Mouse (Mus musculus): ENCODE measurements around the gene Bcl9l. TPM values are rescaled to one million over a fixed set of nuclear protein-coding genes. Genes with fewer than 3 reads are reported as not detected.
A peak's percentile ranks its signal among the peaks of the same experiment; 100 is the strongest.

The Bcl9l gene
- polyA plus RNA-seq, 1 experiment from 2014 or later, result 21.8 TPM

- Histone ChIP-seq H3K27ac (replicated peaks) (peak overlapping the region; percentile 98), H3K4me2 (replicated peaks) (peak overlapping the region; percentile 86), H3K4me3 (replicated peaks) (peak overlapping the region; percentile 47), H3K4me1 (peaks cover 80% of the 10 kb centered on the region), H3K27me3 (no peaks in the 10 kb centered on the region), H3K36me3 (peaks cover 22% of the 10 kb centered on the region), H3K9ac (peak overlapping the region; percentile 7), H3K9me3 (replicated peaks) (no peaks in the 10 kb centered on the region)
- peak; percentile 11; the same call in 1 of the 2 replicates for ATAC-seq (ENCODE audit: insufficient number of reproducible peaks, low FRiP score, low TSS enrichment, low read depth)
- WGBS, result 5% methylated on average over 20 of the region's 20 CpGs
Observed at GRCm38 (mm10) chr9:44499356-44500162, 16.9 kb downstream of the Bcl9l start.

- peaks cover 28% of the 10 kb centered on the region for H3K36me3 ChIP-seq
Observed at GRCm38 (mm10) chr9:44500163-44500533, 17.5 kb downstream of the Bcl9l start.

GRCm38 (mm10) chr9:44500638-44501175 is 18.1 kb downstream of the Bcl9l start:
- H3K27me3 ChIP-seq, result no peaks in the 10 kb centered on the region
- peaks cover 78% of the 10 kb centered on the region for H3K4me1 ChIP-seq
- peak overlapping the region; percentile 98 for H3K27ac ChIP-seq (replicated peaks)
- peaks cover 33% of the 10 kb centered on the region for H3K36me3 ChIP-seq
- H3K4me3 ChIP-seq (replicated peaks), result peak overlapping the region; percentile 47
- peak overlapping the region; percentile 86 for H3K4me2 ChIP-seq (replicated peaks)
- no peak for ATAC-seq (ENCODE audit: insufficient number of reproducible peaks, low FRiP score, low TSS enrichment, low read depth)
- WGBS, result 22% methylated on average over 8 of the region's 8 CpGs
- no peaks in the 10 kb centered on the region for H3K9me3 ChIP-seq (replicated peaks)
- H3K9ac ChIP-seq, result 0 out of 2 replicates have a peak overlapping the region, but pooled peaks have one; percentile 0

More at GRCm38 (mm10) chr9:44500163-44500533, 17.5 kb downstream of the Bcl9l start:
- Histone ChIP-seq H3K4me1 (peaks cover 80% of the 10 kb centered on the region), H3K9ac (0 out of 2 replicates have a peak overlapping the region, but pooled peaks have one; percentile 0), H3K4me3 (replicated peaks) (peak overlapping the region; percentile 47), H3K4me2 (replicated peaks) (peak overlapping the region; percentile 86), H3K27me3 (no peaks in the 10 kb centered on the region), H3K9me3 (replicated peaks) (no peaks in the 10 kb centered on the region), H3K27ac (replicated peaks) (peak overlapping the region; percentile 98)
- ATAC-seq (ENCODE audit: insufficient number of reproducible peaks, low FRiP score, low TSS enrichment, low read depth), result no peak
- WGBS, result 24% methylated on average over 5 of the region's 5 CpGs

GRCm38 (mm10) chr9:44501206-44501879 is 18.7 kb downstream of the Bcl9l start:
- WGBS, result 21% methylated on average over 10 of the region's 10 CpGs
- Histone ChIP-seq H3K36me3 (peaks cover 40% of the 10 kb centered on the region), H3K4me3 (replicated peaks) (peak overlapping the region; percentile 47), H3K27me3 (no peaks in the 10 kb centered on the region), H3K4me1 (peaks cover 75% of the 10 kb centered on the region), H3K9me3 (replicated peaks) (no peaks in the 10 kb centered on the region), H3K9ac (0 out of 2 replicates have a peak overlapping the region, but pooled peaks have one; percentile 4), H3K27ac (replicated peaks) (peak overlapping the region; percentile 98), H3K4me2 (replicated peaks) (peak overlapping the region; percentile 86)
- ATAC-seq (ENCODE audit: insufficient number of reproducible peaks, low FRiP score, low TSS enrichment, low read depth), result peak; percentile 20; the same call in 1 of the 2 replicates

GRCm38 (mm10) chr9:44502006-44502405 is 19.4 kb downstream of the Bcl9l start:
- Histone ChIP-seq H3K9me3 (replicated peaks) (no peaks in the 10 kb centered on the region), H3K4me2 (replicated peaks) (peak overlapping the region; percentile 86), H3K27me3 (no peaks in the 10 kb centered on the region), H3K4me1 (peaks cover 69% of the 10 kb centered on the region), H3K36me3 (peaks cover 46% of the 10 kb centered on the region), H3K4me3 (replicated peaks) (peak overlapping the region; percentile 28), H3K27ac (replicated peaks) (peak overlapping the region; percentile 86), H3K9ac (0 out of 2 replicates have a peak overlapping the region, but pooled peaks have one; percentile 4)
- ATAC-seq (ENCODE audit: insufficient number of reproducible peaks, low FRiP score, low TSS enrichment, low read depth), result no peak
- WGBS, result 0% methylated on average over 4 of the region's 4 CpGs

DNA sequence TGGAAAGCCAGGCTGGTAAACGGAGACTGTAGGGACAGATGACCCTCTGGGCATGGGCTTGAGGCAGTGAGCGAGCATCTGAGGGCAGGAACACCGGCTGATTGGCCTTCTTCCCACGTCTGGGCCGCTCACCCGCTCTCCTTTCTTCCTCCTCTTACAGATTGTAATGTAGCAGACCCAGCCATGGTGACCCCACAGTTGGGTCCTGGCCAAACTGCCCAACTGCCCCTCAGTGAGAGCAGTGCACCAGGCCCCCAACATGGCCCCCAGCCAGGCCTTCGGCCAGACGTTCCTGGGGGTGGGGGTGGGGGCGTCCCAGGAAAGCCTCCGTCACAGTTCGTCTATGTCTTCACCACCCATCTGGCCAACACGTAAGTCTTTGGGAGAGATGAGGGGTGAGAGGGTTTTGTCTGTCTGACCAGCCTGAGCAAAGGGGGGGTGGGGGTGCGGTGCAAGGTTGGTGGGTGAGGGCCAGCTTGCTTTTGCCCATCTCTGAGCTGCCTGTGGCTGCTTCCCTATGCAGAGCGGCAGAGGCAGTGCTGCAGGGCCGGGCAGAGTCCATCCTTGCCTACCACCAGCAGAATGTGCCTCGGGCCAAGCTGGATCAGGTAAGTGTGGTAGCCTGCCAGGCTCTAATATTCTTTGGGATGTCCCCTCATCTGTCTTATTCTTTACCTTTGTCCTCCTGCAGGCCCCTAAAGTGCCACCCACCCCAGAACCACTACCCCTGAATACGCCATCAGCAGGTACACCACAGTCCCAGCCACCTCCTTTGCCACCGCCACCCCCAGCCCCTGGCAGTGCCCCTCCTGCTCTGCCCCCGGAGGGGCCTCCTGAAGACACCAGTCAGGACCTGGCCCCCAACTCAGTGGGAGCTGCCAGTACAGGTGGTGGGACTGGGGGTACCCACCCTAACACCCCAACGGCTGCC is 22.5 kb downstream of the Bcl9l start:
- Histone ChIP-seq H3K4me2 (replicated peaks) (no peak overlapping the region), H3K36me3 (peaks cover 70% of the 10 kb centered on the region), H3K9me3 (replicated peaks) (no peaks in the 10 kb centered on the region), H3K9ac (no peak overlapping the region), H3K27me3 (no peaks in the 10 kb centered on the region), H3K4me1 (peaks cover 62% of the 10 kb centered on the region), H3K27ac (replicated peaks) (no peak overlapping the region), H3K4me3 (replicated peaks) (no peak overlapping the region)
- ATAC-seq (ENCODE audit: insufficient number of reproducible peaks, low FRiP score, low TSS enrichment, low read depth), result no peak
- WGBS, result 69% methylated on average over 20 of the region's 20 CpGs

- no peaks in the 10 kb centered on the region for H3K9me3 ChIP-seq (replicated peaks)
- no peak overlapping the region for H3K4me3 ChIP-seq (replicated peaks)
- no peak overlapping the region for H3K4me2 ChIP-seq (replicated peaks)
- H3K27me3 ChIP-seq, result no peaks in the 10 kb centered on the region
- H3K4me1 ChIP-seq, result peaks cover 62% of the 10 kb centered on the region
- no peak for ATAC-seq (ENCODE audit: insufficient number of reproducible peaks, low FRiP score, low TSS enrichment, low read depth)
- H3K36me3 ChIP-seq, result peaks cover 70% of the 10 kb centered on the region
- no peak overlapping the region for H3K27ac ChIP-seq (replicated peaks)
- no peak overlapping the region for H3K9ac ChIP-seq
- 56% methylated on average over 23 of the region's 23 CpGs for WGBS
Observed at GRCm38 (mm10) chr9:44505824-44506467, 23.3 kb downstream of the Bcl9l start.

DNA sequence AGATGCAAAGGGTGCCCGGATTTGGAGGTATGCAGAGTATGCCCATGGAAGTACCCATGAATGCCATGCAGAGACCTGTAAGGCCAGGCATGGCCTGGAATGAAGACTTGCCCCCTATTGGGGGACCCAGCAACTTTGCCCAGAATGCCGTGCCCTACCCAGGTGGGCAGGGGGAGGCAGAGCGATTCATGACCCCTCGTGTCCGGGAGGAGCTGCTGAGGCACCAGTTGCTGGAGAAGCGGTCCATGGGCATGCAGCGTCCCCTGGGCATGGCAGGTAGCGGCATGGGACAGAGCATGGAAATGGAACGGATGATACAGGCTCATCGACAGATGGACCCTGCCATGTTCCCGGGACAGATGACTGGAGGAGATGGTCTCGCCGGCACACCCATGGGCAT is 23.9 kb downstream of the Bcl9l start:
- H3K4me2 ChIP-seq (replicated peaks), result no peak overlapping the region
- no peak overlapping the region for H3K27ac ChIP-seq (replicated peaks)
- H3K9me3 ChIP-seq (replicated peaks), result no peaks in the 10 kb centered on the region
- H3K4me1 ChIP-seq, result peaks cover 62% of the 10 kb centered on the region
- H3K9ac ChIP-seq, result no peak overlapping the region
- 93% methylated on average over 13 of the region's 13 CpGs for WGBS
- no peak overlapping the region for H3K4me3 ChIP-seq (replicated peaks)
- peaks cover 70% of the 10 kb centered on the region for H3K36me3 ChIP-seq
- no peaks in the 10 kb centered on the region for H3K27me3 ChIP-seq
- ATAC-seq (ENCODE audit: insufficient number of reproducible peaks, low FRiP score, low TSS enrichment, low read depth), result no peak

DNA sequence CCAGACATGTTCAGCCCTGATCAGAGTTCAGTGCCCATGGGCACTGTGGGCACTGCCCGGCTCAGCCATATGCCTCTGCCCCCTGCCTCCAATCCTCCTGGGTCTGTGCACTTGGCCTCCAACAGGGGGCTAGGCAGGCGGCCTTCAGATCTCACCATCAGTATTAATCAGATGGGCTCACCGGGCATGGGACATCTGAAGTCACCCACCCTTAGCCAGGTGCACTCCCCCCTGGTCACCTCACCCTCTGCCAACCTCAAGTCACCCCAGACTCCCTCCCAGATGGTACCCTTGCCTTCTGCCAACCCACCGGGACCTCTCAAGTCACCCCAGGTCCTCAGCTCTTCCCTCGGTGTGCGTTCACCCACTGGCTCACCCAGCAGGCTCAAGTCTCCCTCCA is 24.7 kb downstream of the Bcl9l start:
- peaks cover 62% of the 10 kb centered on the region for H3K4me1 ChIP-seq

GRCm38 (mm10) chr9:44508124-44508619 is 25.5 kb downstream of the Bcl9l start:
- WGBS, result 71% methylated on average over 18 of the region's 18 CpGs
- Histone ChIP-seq H3K4me1 (peaks cover 65% of the 10 kb centered on the region), H3K4me2 (replicated peaks) (no peak overlapping the region), H3K9ac (no peak overlapping the region), H3K36me3 (peaks cover 60% of the 10 kb centered on the region), H3K4me3 (replicated peaks) (no peak overlapping the region), H3K9me3 (replicated peaks) (no peaks in the 10 kb centered on the region), H3K27ac (replicated peaks) (0 out of 2 replicates have a peak overlapping the region, but pooled peaks have one; percentile 82), H3K27me3 (no peaks in the 10 kb centered on the region)
- no peak for ATAC-seq (ENCODE audit: insufficient number of reproducible peaks, low FRiP score, low TSS enrichment, low read depth)

More for the DNA sequence above, 24.7 kb downstream of the Bcl9l start:
- 90% methylated on average over 6 of the region's 6 CpGs for WGBS
- no peak for ATAC-seq (ENCODE audit: insufficient number of reproducible peaks, low FRiP score, low TSS enrichment, low read depth)
- H3K27ac ChIP-seq (replicated peaks), result no peak overlapping the region
- H3K9me3 ChIP-seq (replicated peaks), result no peaks in the 10 kb centered on the region
- H3K9ac ChIP-seq, result no peak overlapping the region
- H3K4me2 ChIP-seq (replicated peaks), result no peak overlapping the region
- H3K36me3 ChIP-seq, result peaks cover 68% of the 10 kb centered on the region
- H3K27me3 ChIP-seq, result no peaks in the 10 kb centered on the region
- no peak overlapping the region for H3K4me3 ChIP-seq (replicated peaks)

Data from embryonic facial prominence, embryonic 15.5 days (tissue).